Comparison of ENCODE assay signal across 26 mouse cellular contexts in genomic region chr11:70619101-70619500, GRCm38 (mm10). TPM values are rescaled to one million over a fixed set of nuclear protein-coding genes. Genes with fewer than 3 reads are reported as not detected.
DNase-seq lines count a peak whose midpoint lies in the region; ATAC-seq lines count a peak whose summit lies in the region.
"Had no signal": no experiment of that assay in that cellular context is flagged by ENCODE, and none has a peak within 500 bp of the region (broad histone marks: within the 10 kb centered on the region; RNA-seq: fewer than 3 reads in every experiment).

Chrne (minus strand) TSS chr11:70619216.

- no peaks in the 10 kb centered on the region for H3K9me3 ChIP-seq in kidney, embryonic 14.5 days (ENCODE audit: control insufficient read depth, low read length)
- H3K9me3 ChIP-seq: embryonic facial prominence, embryonic 15.5 days; forebrain, embryonic 10.5 days; heart, embryonic 10.5 days; hindbrain, embryonic 12.5 days had no signal

- no peak within 1 kb of the TSS for H3K4me3 ChIP-seq in kidney, embryonic 14.5 days (ENCODE audit: low read length)
- H3K4me3 ChIP-seq: embryonic facial prominence, embryonic 15.5 days; erythroblast, embryonic 14.5 days; forebrain, embryonic 10.5 days; heart, embryonic 10.5 days; hindbrain, embryonic 12.5 days had no signal

- no peak within 1 kb of the TSS for H3K27ac ChIP-seq in kidney, embryonic 14.5 days (ENCODE audit: low read depth, low read length)
- H3K27ac ChIP-seq: embryonic facial prominence, embryonic 15.5 days; forebrain, embryonic 10.5 days; heart, embryonic 10.5 days; hindbrain, embryonic 12.5 days had no signal

- H3K9ac ChIP-seq in kidney, embryonic 14.5 days (ENCODE audit: low read depth, low read length): 0 out of 2 replicates have a peak within 1 kb of the TSS, but pooled peaks have one; percentile 28
- H3K9ac ChIP-seq: embryonic facial prominence, embryonic 15.5 days; hindbrain, embryonic 12.5 days had no signal

- DNase-seq in kidney, postnatal 4 days: no peak
- DNase-seq in gastrocnemius, postnatal 10 days: no peak
- DNase-seq in gastrocnemius, postnatal 4 days (ENCODE audit: low spot score in 2 of 2): no peak
- DNase-seq in Muller cell, postnatal 12 days (ENCODE audit: inconsistent ontology term): no peak
- DNase-seq in c-Kit-positive CD71-positive TER-119-positive erythroid progenitor cells, embryonic 14.5 days (ENCODE audit: low spot score): no peak
- DNase-seq: adrenal gland, adult 2 months; adrenal gland, postnatal 36 days; cerebellum, adult 11-12 months; cerebellum, adult 9-11 months; cerebellum, postnatal 36 days; heart, adult 11 months; heart, postnatal 10 days; heart, postnatal 4 days had no signal

- no peak for ATAC-seq in kidney, embryonic 14.5 days (ENCODE audit: low FRiP score, low TSS enrichment)
- no peak for ATAC-seq in frontal cortex, adult (ENCODE audit: low TSS enrichment)
- ATAC-seq: forebrain, embryonic 14.5 days; hindbrain, embryonic 16.5 days; inflammation-experienced regulatory T-cells, adult 6 months; intestine, postnatal 0 days; Patski had no signal

- H3K36me3 ChIP-seq in kidney, embryonic 14.5 days (ENCODE audit: control insufficient read depth, insufficient read depth, low read length): no peaks in the 10 kb centered on the region
- H3K36me3 ChIP-seq: embryonic facial prominence, embryonic 15.5 days; forebrain, embryonic 10.5 days; heart, embryonic 10.5 days; hindbrain, embryonic 12.5 days had no signal

- no peak within 1 kb of the TSS for H3K4me2 ChIP-seq in kidney, embryonic 14.5 days (replicated peaks; ENCODE audit: low read depth, low read length)
- H3K4me2 ChIP-seq: embryonic facial prominence, embryonic 15.5 days; hindbrain, embryonic 12.5 days had no signal

- H3K4me1 ChIP-seq in kidney, embryonic 14.5 days (ENCODE audit: control insufficient read depth, insufficient read depth, low read length): peaks cover 8% of the 10 kb centered on the region; the same call in 1 of the 2 replicates

- 0 out of 2 replicates have a peak, but pooled peaks cover 4% of the 10 kb centered on the region for H3K27me3 ChIP-seq in kidney, embryonic 14.5 days (ENCODE audit: control insufficient read depth, insufficient read depth, low read length)
- H3K27me3 ChIP-seq: embryonic facial prominence, embryonic 15.5 days; Patski had no signal

- 40% methylated on average over 1 of the region's 1 CpGs for whole genome bisulfite sequencing in kidney, embryonic 14.5 days

RNA-seq across cellular contexts. Expression of gene Chrne, which starts in this region (rescaled TPM):
- not detected in 2 replicates for polyA plus RNA-seq in kidney, embryonic 14.5 days (2014; fragmentation: Nextera tagmentation; extraction: Ambion mirVana)
- 10 to 100 TPM; 30.7 to 35.0 TPM for total RNA-seq in gastrocnemius, postnatal 10 days (2021)
- total RNA-seq in gastrocnemius, postnatal 4 days (2021): 10 to 100 TPM; 13.8 to 21.4 TPM
- total RNA-seq: adrenal gland, adult 2 months; adrenal gland, postnatal 36 days; heart, postnatal 10 days; heart, postnatal 4 days had no signal
- polyA plus RNA-seq: forebrain, embryonic 10.5 days; forebrain, embryonic 14.5 days; heart, embryonic 10.5 days; heart, embryonic 14.5 days; hindbrain, embryonic 12.5 days; hindbrain, embryonic 16.5 days; Patski had no signal
